Mouse (Mus musculus): Measurements from ENCODE around the gene Gm21725.
"Not testable (repeated sequence)": the region's sequence is repeated elsewhere in the genome, so short reads cannot be mapped to it uniquely, and the experiment has no call there.

The Gm21725 gene

GRCm38 (mm10) chrY:13348963-13349362 lies at the start of gene Gm21725:
Gene Gm21725, minus strand, starts transcription at chrY:13349063.
- not testable (repeated sequence) for DNase-seq (ENCODE audit: low read depth, low spot score)
